Mouse (Mus musculus): ENCODE data around the gene Olfr1354. TPM values are rescaled to one million over a fixed set of nuclear protein-coding genes. Genes with fewer than 3 reads are reported as not detected.
"Not testable (repeated sequence)": the region's sequence is repeated elsewhere in the genome, so short reads cannot be mapped to it uniquely, and the experiment has no call there.

Olfr1354 gene
- not detected in 2 replicates for polyA plus RNA-seq (2012; rRNA removed)

GRCm38 (mm10) chr10:78912871-78913270 is at the start of gene Olfr1354:
TSS of gene Olfr1354 (plus strand) at chr10:78913171.
- 73% methylated on average over 1 of the region's 1 CpGs for WGBS
- DNase-seq (ENCODE audit: low read depth, low spot score), result not testable (repeated sequence)

GRCm38 (mm10) chr10:78875240-78875639 is 37.7 kb upstream of the Olfr1354 start, which contains the start of gene Olfr1355:
TSS of gene Olfr1355 (plus strand) at chr10:78875540.
- no peak for DNase-seq (ENCODE audit: low read depth, low spot score)
- WGBS, result 65% methylated on average over 2 of the region's 2 CpGs

- 85% methylated on average over 1 of the region's 1 CpGs for WGBS
- not testable (repeated sequence) for DNase-seq (ENCODE audit: low read depth, low spot score)
Observed at GRCm38 (mm10) chr10:78950336-78950735, 37.4 kb downstream of the Olfr1354 start, which contains the start of gene Olfr8. TSS of gene Olfr8 (plus strand) at chr10:78950636.

- DNase-seq (ENCODE audit: low read depth, low spot score), result not testable (repeated sequence)
Observed at GRCm38 (mm10) chr10:78963009-78963408, 50.0 kb downstream of the Olfr1354 start, which contains the start of gene Olfr1353. TSS of gene Olfr1353 (plus strand) at chr10:78963309.

Other genes with a start within 250 kb of the Olfr1354 start
- 0.06 TPM in 1 of 2 replicates, not detected in the other for gene Casp14, start 194.9 kb upstream of the Olfr1354 start, polyA plus RNA-seq (2012; rRNA removed)
- not detected in 2 replicates for gene Ccdc105, start 160.1 kb upstream of the Olfr1354 start, polyA plus RNA-seq (2012; rRNA removed)
- 0.12 and 0.40 TPM in 2 replicates for gene Slc1a6, start 132.7 kb upstream of the Olfr1354 start, polyA plus RNA-seq (2012; rRNA removed)
- not detected in 2 replicates for gene Olfr1356, start 61.0 kb upstream of the Olfr1354 start, polyA plus RNA-seq (2012; rRNA removed)
- not detected in 2 replicates for gene Olfr1355, start 37.6 kb upstream of the Olfr1354 start, polyA plus RNA-seq (2012; rRNA removed)
- gene Olfr8, start 37.5 kb downstream of the Olfr1354 start, polyA plus RNA-seq (2012; rRNA removed), result not detected in 2 replicates
- gene Olfr1353, start 50.1 kb downstream of the Olfr1354 start, polyA plus RNA-seq (2012; rRNA removed), result not detected in 2 replicates
- gene Olfr1352, start 67.9 kb downstream of the Olfr1354 start, polyA plus RNA-seq (2012; rRNA removed), result not detected in 2 replicates
- not detected in 2 replicates for gene Olfr1351, start 99.3 kb downstream of the Olfr1354 start, polyA plus RNA-seq (2012; rRNA removed)
- not detected in 2 replicates for gene Olfr57, start 115.6 kb downstream of the Olfr1354 start, polyA plus RNA-seq (2012; rRNA removed)
- 0.89 and 1.0 TPM in 2 replicates for gene 2610008E11Rik, start 184.4 kb downstream of the Olfr1354 start, polyA plus RNA-seq (2012; rRNA removed)
- not detected in 2 replicates for gene Vmn2r80, start 235.6 kb downstream of the Olfr1354 start, polyA plus RNA-seq (2012; rRNA removed)